Mouse (Mus musculus) cortical plate, adult 2 months (tissue): Measurements from ENCODE around the gene Hsd17b6. TPM values are rescaled to one million over a fixed set of nuclear protein-coding genes. Genes with fewer than 3 reads are reported as not detected.
A peak's percentile ranks its signal among the peaks of the same experiment; 100 is the strongest.

Experiments
- H3K27ac ChIP-seq: fragments of 200-500 bp; 2 replicates; pipeline ENCODE4 v1.5.1; 2012; ENCODE audit warnings: low read length, control low read depth, inconsistent platforms; ENCODE audit not compliant: insufficient read depth
- H3K4me1 ChIP-seq: fragments of 200-500 bp; 2 replicates; pipeline ENCODE4 v1.6.1; 2011; ENCODE audit warnings: low read length; ENCODE audit not compliant: control insufficient read depth, insufficient read depth
- H3K4me3 ChIP-seq: fragments of 200-500 bp; 2 replicates; pipeline ENCODE4 v1.5.1; 2011; ENCODE audit warnings: mild to moderate bottlenecking, low read length, control low read depth; ENCODE audit not compliant: insufficient read depth
- CTCF ChIP-seq: fragments of 200-500 bp; IDR thresholded peaks from 2 replicates; pipeline ENCODE4 v1.5.1; 2011; ENCODE audit warnings: mild to moderate bottlenecking, control low read depth, low read length; ENCODE audit not compliant: insufficient read depth; ENCODE audit errors: extremely low read depth
- POLR2A ChIP-seq: fragments of 200-500 bp; IDR thresholded peaks from 2 replicates; pipeline ENCODE4 v1.6.1; 2011; ENCODE audit warnings: mild to moderate bottlenecking, low read length, control low read depth; ENCODE audit not compliant: insufficient read depth; ENCODE audit errors: extremely low read depth
- polyA plus RNA-seq: library from polyadenylated mRNA; depleted of rRNA; stranded (reverse); fragments of >200 nt; gene quantifications from 2 replicates; pipeline ENCODE4 v1.2.3, GENCODE M21; 2012

Gene Hsd17b6
- polyA plus RNA-seq, 1 experiment, result not detected

GRCm38 (mm10) chr10:127974062-127974461 is 33.3 kb downstream of the Hsd17b6 start:
- H3K4me1 ChIP-seq, result no peaks in the 10 kb centered on the region
- no peak overlapping the region for H3K4me3 ChIP-seq
- TF ChIP-seq POLR2A (no peak), CTCF (no peak)
- H3K27ac ChIP-seq, result no peak overlapping the region

- Histone ChIP-seq H3K4me1 (no peaks in the 10 kb centered on the region), H3K27ac (no peak overlapping the region), H3K4me3 (no peak overlapping the region)
- TF ChIP-seq CTCF (no peak), POLR2A (no peak)
Measured at GRCm38 (mm10) chr10:127971135-127971534, 36.3 kb downstream of the Hsd17b6 start.

GRCm38 (mm10) chr10:127970359-127970831 is 37.0 kb downstream of the Hsd17b6 start:
- no peak for TF ChIP-seq CTCF
- TF ChIP-seq POLR2A, result no peak
- H3K4me1 ChIP-seq, result no peaks in the 10 kb centered on the region

GRCm38 (mm10) chr10:127969820-127970219 is 37.6 kb downstream of the Hsd17b6 start:
- Histone ChIP-seq H3K4me1 (no peaks in the 10 kb centered on the region), H3K4me3 (no peak overlapping the region), H3K27ac (no peak overlapping the region)
- TF ChIP-seq CTCF (no peak), POLR2A (no peak)

More at GRCm38 (mm10) chr10:127970359-127970831, 37.0 kb downstream of the Hsd17b6 start:
- Histone ChIP-seq H3K27ac (no peak overlapping the region), H3K4me3 (no peak overlapping the region)

GRCm38 (mm10) chr10:127966506-127966905 is 40.9 kb downstream of the Hsd17b6 start:
- Histone ChIP-seq H3K4me3 (no peak overlapping the region), H3K4me1 (no peaks in the 10 kb centered on the region), H3K27ac (no peak overlapping the region)
- no peak for TF ChIP-seq CTCF
- no peak for TF ChIP-seq POLR2A

GRCm38 (mm10) chr10:127964004-127964403 is 43.4 kb downstream of the Hsd17b6 start:
- no peak for TF ChIP-seq CTCF
- TF ChIP-seq POLR2A, result no peak
- no peak overlapping the region for H3K4me3 ChIP-seq
- no peak overlapping the region for H3K27ac ChIP-seq
- no peaks in the 10 kb centered on the region for H3K4me1 ChIP-seq

GRCm38 (mm10) chr10:127962451-127962850 is 45.0 kb downstream of the Hsd17b6 start:
- TF ChIP-seq CTCF, result no peak
- TF ChIP-seq POLR2A, result no peak
- Histone ChIP-seq H3K27ac (no peak overlapping the region), H3K4me3 (no peak overlapping the region), H3K4me1 (no peaks in the 10 kb centered on the region)

GRCm38 (mm10) chr10:127959161-127959679 is 48.2 kb downstream of the Hsd17b6 start:
- TF ChIP-seq POLR2A, result no peak
- no peak for TF ChIP-seq CTCF
- Histone ChIP-seq H3K4me1 (no peaks in the 10 kb centered on the region), H3K27ac (no peak overlapping the region), H3K4me3 (no peak overlapping the region)

- peak; percentile 74 for TF ChIP-seq CTCF
- no peak for TF ChIP-seq POLR2A
- H3K4me1 ChIP-seq, result no peaks in the 10 kb centered on the region
- H3K27ac ChIP-seq, result no peak overlapping the region
- H3K4me3 ChIP-seq, result no peak overlapping the region
Measured at GRCm38 (mm10) chr10:127956168-127956816, 51.1 kb downstream of the Hsd17b6 start.

- Histone ChIP-seq H3K4me3 (no peak overlapping the region), H3K4me1 (no peaks in the 10 kb centered on the region), H3K27ac (no peak overlapping the region)
- TF ChIP-seq CTCF (no peak), POLR2A (no peak)
Measured at GRCm38 (mm10) chr10:127955034-127955433, 52.4 kb downstream of the Hsd17b6 start.
